In the genomic region with DNA sequence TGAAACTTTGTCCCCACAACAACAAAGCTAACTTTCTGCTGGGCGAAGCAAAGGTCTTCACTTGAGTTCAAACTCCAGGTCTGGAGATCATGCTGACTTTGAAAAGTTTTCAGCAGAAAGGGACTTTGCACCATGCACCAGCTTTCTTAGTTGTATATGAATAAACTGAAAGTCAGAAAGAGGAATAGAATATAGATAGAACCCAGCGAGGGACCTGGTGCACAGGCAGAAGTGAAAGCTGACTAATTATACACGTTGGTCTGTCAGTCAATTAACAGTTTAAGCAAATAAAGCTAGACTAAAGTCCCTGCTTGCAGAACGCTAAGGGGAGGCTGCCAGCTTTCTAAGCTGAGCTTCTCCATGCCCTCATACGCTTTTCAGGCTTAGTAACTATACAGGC, we compare ENCODE assay signal across 28 mouse cellular contexts. TPM values are rescaled to one million over a fixed set of nuclear protein-coding genes. Genes with fewer than 3 reads are reported as not detected.
A peak's percentile ranks its signal among the peaks of the same experiment; 100 is the strongest.
DNase-seq lines count a peak whose midpoint lies in the region; ATAC-seq and TF ChIP-seq lines count a peak whose summit lies in the region.
"Had no signal": no experiment of that assay in that cellular context is flagged by ENCODE, and none has a peak within 500 bp of the region (broad histone marks: within the 10 kb centered on the region; RNA-seq: fewer than 3 reads in every experiment).

No protein-coding gene starts in this region.

- no peaks in the 10 kb centered on the region for H3K9me3 ChIP-seq in liver, embryonic 14.5 days (ENCODE audit: control insufficient read depth, low read length)
- 0 out of 2 replicates have a peak, but pooled peaks cover 4% of the 10 kb centered on the region for H3K9me3 ChIP-seq in liver, embryonic 12.5 days (replicated peaks)
- no peaks in the 10 kb centered on the region for H3K9me3 ChIP-seq in intestine, postnatal 0 days (ENCODE audit: control insufficient read depth)
- H3K9me3 ChIP-seq in midbrain, embryonic 11.5 days (ENCODE audit: control insufficient read depth, low read length) = no peaks in the 10 kb centered on the region
- H3K9me3 ChIP-seq: neural tube, embryonic 12.5 days had no signal

- no peak overlapping the region for H3K9ac ChIP-seq in liver, embryonic 14.5 days (replicated peaks)
- no peak overlapping the region for H3K9ac ChIP-seq in liver, embryonic 12.5 days
- H3K9ac ChIP-seq in intestine, postnatal 0 days (ENCODE audit: low read depth, low read length) = no peak overlapping the region
- no peak overlapping the region for H3K9ac ChIP-seq in midbrain, embryonic 11.5 days (ENCODE audit: low read length)
- H3K9ac ChIP-seq: hindbrain, embryonic 15.5 days; lung, embryonic 14.5 days; midbrain, embryonic 12.5 days; neural tube, embryonic 12.5 days had no signal

- TF ChIP-seq EP300 in liver, embryonic 14.5 days (IDR thresholded peaks at IDR 0.05; ENCODE audit: low read depth) = no peak

- ATAC-seq in liver, embryonic 14.5 days (ENCODE audit: insufficient read depth) = no peak
- ATAC-seq in liver, embryonic 12.5 days = no peak
- ATAC-seq in intestine, postnatal 0 days = peak; percentile 66
- no peak for ATAC-seq in midbrain, embryonic 11.5 days (ENCODE audit: low FRiP score)

- H3K4me2 ChIP-seq in liver, embryonic 14.5 days (ENCODE audit: low read depth) = peak overlapping the region; percentile 13; the same call in 1 of the 2 replicates
- no peak overlapping the region for H3K4me2 ChIP-seq in liver, embryonic 12.5 days
- H3K4me2 ChIP-seq in intestine, postnatal 0 days (replicated peaks; ENCODE audit: low read depth) = no peak overlapping the region
- H3K4me2 ChIP-seq in midbrain, embryonic 11.5 days = no peak overlapping the region
- H3K4me2 ChIP-seq: hindbrain, embryonic 15.5 days; lung, embryonic 14.5 days; midbrain, embryonic 12.5 days; neural tube, embryonic 12.5 days had no signal

- peak overlapping the region; percentile 67 for H3K27ac ChIP-seq in kidney, adult 2 months (ENCODE audit: insufficient read depth, low read depth, low read length)
- no peak overlapping the region for H3K27ac ChIP-seq in liver, embryonic 14.5 days
- no peak overlapping the region; the same call in 1 of the 2 replicates for H3K27ac ChIP-seq in liver, embryonic 12.5 days
- H3K27ac ChIP-seq in intestine, postnatal 0 days (ENCODE audit: low read depth, low read length) = no peak overlapping the region
- H3K27ac ChIP-seq in midbrain, embryonic 11.5 days (ENCODE audit: low read depth, low read length) = no peak overlapping the region
- H3K27ac ChIP-seq: embryonic facial prominence, embryonic 10.5 days; hindbrain, embryonic 15.5 days; left cerebral cortex, adult 2 months; midbrain, embryonic 12.5 days; neural tube, embryonic 12.5 days had no signal

- H3K27me3 ChIP-seq in kidney, adult 2 months (replicated peaks; ENCODE audit: control insufficient read depth, insufficient read depth, low read length) = no peaks in the 10 kb centered on the region
- H3K27me3 ChIP-seq in liver, embryonic 14.5 days (ENCODE audit: control insufficient read depth, insufficient read depth, low read length) = no peaks in the 10 kb centered on the region
- no peaks in the 10 kb centered on the region for H3K27me3 ChIP-seq in liver, embryonic 12.5 days (replicated peaks)
- no peaks in the 10 kb centered on the region for H3K27me3 ChIP-seq in intestine, postnatal 0 days (replicated peaks; ENCODE audit: control insufficient read depth, insufficient read depth, low read length)
- H3K27me3 ChIP-seq in midbrain, embryonic 11.5 days (ENCODE audit: control insufficient read depth, insufficient read depth, low read length) = no peaks in the 10 kb centered on the region
- H3K27me3 ChIP-seq: hindbrain, embryonic 15.5 days; midbrain, embryonic 12.5 days; neural tube, embryonic 12.5 days had no signal

- H3K4me1 ChIP-seq in kidney, adult 2 months (ENCODE audit: control insufficient read depth, insufficient read depth, low read length) = peaks cover 3% of the 10 kb centered on the region; the same call in 1 of the 2 replicates
- H3K4me1 ChIP-seq in liver, embryonic 14.5 days (replicated peaks; ENCODE audit: control insufficient read depth in 2 of 2, insufficient read depth in 2 of 2, low read length in 1 of 2) = no peaks in the 10 kb centered on the region
- no peaks in the 10 kb centered on the region for H3K4me1 ChIP-seq in liver, embryonic 12.5 days
- H3K4me1 ChIP-seq in intestine, postnatal 0 days (replicated peaks; ENCODE audit: control insufficient read depth, insufficient read depth, low read length) = no peaks in the 10 kb centered on the region
- no peaks in the 10 kb centered on the region for H3K4me1 ChIP-seq in midbrain, embryonic 11.5 days (ENCODE audit: control insufficient read depth, insufficient read depth, low read length)
- H3K4me1 ChIP-seq: embryonic facial prominence, embryonic 10.5 days; hindbrain, embryonic 15.5 days; midbrain, embryonic 12.5 days; neural tube, embryonic 12.5 days had no signal

- WGBS in kidney, adult 2 months = 52% methylated on average over 5 of the region's 5 CpGs
- WGBS in liver, embryonic 14.5 days (ENCODE audit: insufficient replicate concordance) = 57% methylated on average over 5 of the region's 5 CpGs
- 57% methylated on average over 5 of the region's 5 CpGs for WGBS in liver, embryonic 12.5 days (ENCODE audit: insufficient replicate concordance)
- WGBS in intestine, postnatal 0 days = 55% methylated on average over 5 of the region's 5 CpGs
- WGBS in midbrain, embryonic 11.5 days = 81% methylated on average over 5 of the region's 5 CpGs

- TF ChIP-seq CTCF in kidney, adult 2 months (conservative IDR thresholded peaks at IDR 0.05; ENCODE audit: insufficient read depth, insufficient read length, low read depth, low read length) = no peak
- TF ChIP-seq CTCF in liver, embryonic 14.5 days (IDR thresholded peaks at IDR 0.05; ENCODE audit: low read depth) = no peak
- no peak for TF ChIP-seq CTCF in intestine, postnatal 0 days (IDR thresholded peaks at IDR 0.05; ENCODE audit: low read depth)

- TF ChIP-seq POLR2A in kidney, adult 2 months (IDR thresholded peaks at IDR 0.05; ENCODE audit: low read depth, low read length) = no peak

- intact Hi-C loops in left cerebral cortex, postnatal 4 days (cut with DNase I) = no loop called here

- peak; percentile 84 for DNase-seq in kidney, adult 2 months
- no peak for DNase-seq in kidney, adult 18-20 months
- no peak for DNase-seq in liver, embryonic 14.5 days (ENCODE audit: low read depth in 3 of 3, low spot score in 3 of 3)
- peak; percentile 61 for DNase-seq in yolk sac, embryonic 10.5 days (ENCODE audit: low spot score)
- no peak for DNase-seq in midbrain, embryonic 11.5 days (ENCODE audit: low spot score, missing footprints)
- no peak for DNase-seq in left cerebral cortex, postnatal 4 days
- DNase-seq: adrenal gland, postnatal 36 days; cerebellum, adult 11-12 months; cerebellum, postnatal 25 days; heart, adult 11 months; heart, postnatal 36 days; layer of hippocampus, adult 9-11 months; lung, embryonic 14.5 days; lung, postnatal 4 days; right cerebral cortex, postnatal 4 days; thymus, postnatal 36 days had no signal

- H3K4me3 ChIP-seq in kidney, adult 2 months (ENCODE audit: insufficient read depth, low read depth, low read length) = no peak overlapping the region
- no peak overlapping the region for H3K4me3 ChIP-seq in liver, embryonic 14.5 days (ENCODE audit: insufficient read depth in 1 of 2, low read depth in 2 of 2, low read length in 2 of 2)
- H3K4me3 ChIP-seq in liver, embryonic 12.5 days = no peak overlapping the region
- H3K4me3 ChIP-seq in intestine, postnatal 0 days (ENCODE audit: low read depth, low read length) = no peak overlapping the region
- no peak overlapping the region for H3K4me3 ChIP-seq in midbrain, embryonic 11.5 days (ENCODE audit: low read depth, low read length)
- H3K4me3 ChIP-seq: embryonic facial prominence, embryonic 10.5 days; hindbrain, embryonic 15.5 days; left cerebral cortex, adult 2 months; midbrain, embryonic 12.5 days; neural tube, embryonic 12.5 days had no signal

- H3K36me3 ChIP-seq in kidney, adult 2 months (ENCODE audit: control insufficient read depth, insufficient read depth, low read length) = no peaks in the 10 kb centered on the region
- H3K36me3 ChIP-seq in liver, embryonic 14.5 days (replicated peaks; ENCODE audit: control insufficient read depth, insufficient read depth, low read depth) = no peaks in the 10 kb centered on the region
- no peaks in the 10 kb centered on the region for H3K36me3 ChIP-seq in liver, embryonic 12.5 days
- no peaks in the 10 kb centered on the region for H3K36me3 ChIP-seq in intestine, postnatal 0 days (ENCODE audit: control insufficient read depth, insufficient read depth)
- H3K36me3 ChIP-seq in midbrain, embryonic 11.5 days (ENCODE audit: control insufficient read depth, insufficient read depth, low read length) = no peaks in the 10 kb centered on the region
- H3K36me3 ChIP-seq: embryonic facial prominence, embryonic 10.5 days; hindbrain, embryonic 15.5 days; midbrain, embryonic 12.5 days; neural tube, embryonic 12.5 days had no signal

RNA-seq across cellular contexts. Expression of a gene that starts 8.0 kb away (rescaled TPM):
- 7.5 and 10.1 TPM in 2 replicates for polyA plus RNA-seq in kidney, adult 2 months (2012; rRNA removed)
- polyA plus RNA-seq in liver, embryonic 14.5 days (2012; rRNA removed) = 19.3 and 31.1 TPM in 2 replicates
- 39.3 and 39.7 TPM in 2 replicates for polyA plus RNA-seq in liver, embryonic 14.5 days (2014; fragmentation: Nextera tagmentation; extraction: Ambion mirVana)
- polyA plus RNA-seq in liver, embryonic 12.5 days (2016; fragmentation: Nextera tagmentation; extraction: Ambion mirVana) = 9.8 and 10.3 TPM in 2 replicates
- polyA plus RNA-seq in intestine, postnatal 0 days (2015; fragmentation: Nextera tagmentation; extraction: Ambion mirVana) = 1.9 and 2.7 TPM in 2 replicates
- polyA plus RNA-seq in midbrain, embryonic 11.5 days (2014; fragmentation: Nextera tagmentation; extraction: Ambion mirVana) = 0.27 TPM in 1 of 2 replicates, not detected in the other
- total RNA-seq in left cerebral cortex, postnatal 4 days (2021) = under 1 TPM in 1 of 2 experiments, not detected in 1; 0.18 TPM
- total RNA-seq: gastrocnemius, adult 8-10 months; heart, postnatal 36 days; left cerebral cortex, adult 2 months had no signal
- polyA plus RNA-seq: heart, embryonic 14.5 days; lung, embryonic 14.5 days; midbrain, embryonic 12.5 days; neural tube, embryonic 12.5 days; stomach, embryonic 14.5 days had no signal

RNA-seq across cellular contexts. Expression of a gene that starts 36.0 kb away (rescaled TPM):
- 23.4 and 31.7 TPM in 2 replicates for polyA plus RNA-seq in kidney, adult 2 months (2012; rRNA removed)
- polyA plus RNA-seq in liver, embryonic 14.5 days (2012; rRNA removed) = not detected in 2 replicates
- not detected in 2 replicates for polyA plus RNA-seq in liver, embryonic 14.5 days (2014; fragmentation: Nextera tagmentation; extraction: Ambion mirVana)
- not detected in 2 replicates for polyA plus RNA-seq in liver, embryonic 12.5 days (2016; fragmentation: Nextera tagmentation; extraction: Ambion mirVana)
- polyA plus RNA-seq in intestine, postnatal 0 days (2015; fragmentation: Nextera tagmentation; extraction: Ambion mirVana) = not detected in 2 replicates
- polyA plus RNA-seq in midbrain, embryonic 11.5 days (2014; fragmentation: Nextera tagmentation; extraction: Ambion mirVana) = not detected in 2 replicates
- total RNA-seq in left cerebral cortex, postnatal 4 days (2021) = not detected
- total RNA-seq: adrenal gland, postnatal 36 days; heart, postnatal 36 days; left cerebral cortex, adult 2 months had no signal
- polyA plus RNA-seq: embryonic facial prominence, embryonic 10.5 days; forebrain, embryonic 11.5 days; heart, embryonic 14.5 days; hindbrain, embryonic 15.5 days; limb, embryonic 11.5 days; midbrain, embryonic 12.5 days; neural tube, embryonic 12.5 days; stomach, embryonic 14.5 days had no signal

Comparison
In these comparisons a context has a peak if more than half of its experiments do, and no peak if none do; other contexts are left out.
1. DNase-seq: peak in kidney, adult 2 months (single experiment) and yolk sac, embryonic 10.5 days (single experiment); none in kidney, adult 18-20 months (single experiment), liver, embryonic 14.5 days (0 of 3), midbrain, embryonic 11.5 days (single experiment) and left cerebral cortex, postnatal 4 days (single experiment).
2. RNA of a gene that starts 36.0 kb away (polyA plus RNA-seq): 23.4 to 31.7 TPM in kidney, adult 2 months; not detected in liver, embryonic 12.5 days, not detected in liver, embryonic 14.5 days, not detected in intestine, postnatal 0 days and not detected in midbrain, embryonic 11.5 days; every median in the first group is over 10 times any median in the second.